Mouse (Mus musculus) MEL (cell line): ENCODE data around the gene Tlr6. TPM values are rescaled to one million over a fixed set of nuclear protein-coding genes. Genes with fewer than 3 reads are reported as not detected.

Source experiments
- DNase-seq: peaks from one replicate; pipeline ENCODE4 v3.0.0; 2011; ENCODE audit warnings: low read depth, low spot score
- H3K27ac ChIP-seq: 2 replicates; pipeline ENCODE4 v1.5.1; 2012; ENCODE audit warnings: low read depth, mild to moderate bottlenecking, control low read depth, low read length, moderate library complexity; ENCODE audit not compliant: control insufficient read depth
- H3K27me3 ChIP-seq, 2 experiments: fragments of 150-350 bp in 1 of 2; sonication (generic) in 1 of 2; 2 replicates each; pipeline ENCODE4 v1.6.1; 2012; ENCODE audit warnings: low read length in 2 of 2, mild to moderate bottlenecking in 2 of 2, improper control_type of control experiment in 1 of 2, moderate library complexity in 1 of 2; ENCODE audit not compliant: insufficient read depth in 2 of 2, control insufficient read depth in 1 of 2
- H3K36me3 ChIP-seq, 2 experiments: 2 replicates each; pipeline ENCODE4 v1.6.1; 2012 to 2014; ENCODE audit warnings: low read length in 2 of 2, improper control_type of control experiment in 1 of 2, inconsistent platforms in 1 of 2, mild to moderate bottlenecking in 1 of 2; ENCODE audit not compliant: insufficient read depth in 2 of 2, control insufficient read depth in 1 of 2
- H3K4me1 ChIP-seq, 2 experiments: fragments of 150-350 bp in 1 of 2; sonication (generic) in 1 of 2; 2 replicates each; pipeline ENCODE4 v1.6.1; 2012; ENCODE audit warnings: low read length in 2 of 2, improper control_type of control experiment in 1 of 2, mild to moderate bottlenecking in 1 of 2; ENCODE audit not compliant: insufficient read depth in 2 of 2, control insufficient read depth in 1 of 2
- H3K4me3 ChIP-seq, 2 experiments: fragments of 150-350 bp in 1 of 2; sonication (generic) in 1 of 2; 2 replicates each; pipeline ENCODE4 v1.5.1; 2012; ENCODE audit warnings: low read depth in 2 of 2, low read length in 2 of 2, mild to moderate bottlenecking in 2 of 2, moderate library complexity in 2 of 2, control low read depth in 1 of 2, improper control_type of control experiment in 1 of 2; ENCODE audit not compliant: control insufficient read depth in 1 of 2, insufficient read depth in 1 of 2
- H3K79me2 ChIP-seq: 2 replicates; pipeline ENCODE4 v1.6.1; 2012; ENCODE audit warnings: mild to moderate bottlenecking, low read length, moderate library complexity; ENCODE audit not compliant: control insufficient read depth, poor library complexity, insufficient read depth
- H3K9ac ChIP-seq: 2 replicates; pipeline ENCODE4 v1.6.1; 2012; ENCODE audit warnings: low read depth, mild to moderate bottlenecking, control low read depth, low read length, moderate library complexity; ENCODE audit not compliant: control insufficient read depth, poor library complexity, severe bottlenecking
- H3K9me3 ChIP-seq: fragments of 150-350 bp; sonication (generic); replicated peaks from 2 replicates; pipeline ENCODE4 v1.6.1; 2012; ENCODE audit warnings: mild to moderate bottlenecking, low read length, improper control_type of control experiment, moderate library complexity; ENCODE audit not compliant: insufficient read depth
- CHD2 ChIP-seq: IDR thresholded peaks from 2 replicates; pipeline ENCODE4 v1.6.1; 2011; ENCODE audit warnings: low read length, improper control_type of control experiment
- MAZ ChIP-seq: IDR thresholded peaks from 2 replicates; pipeline ENCODE4 v1.6.1; 2012; ENCODE audit warnings: low read depth, mild to moderate bottlenecking, inconsistent platforms, low read length, improper control_type of control experiment
- MYC ChIP-seq: IDR thresholded peaks from 2 replicates; pipeline ENCODE4 v1.6.1; 2011; ENCODE audit warnings: low read depth, mild to moderate bottlenecking, low read length, improper control_type of control experiment, moderate library complexity
- NELFE ChIP-seq: IDR thresholded peaks from 2 replicates; pipeline ENCODE4 v1.6.1; 2011; ENCODE audit warnings: low read depth, low read length, improper control_type of control experiment
- POLR2A ChIP-seq, 2 experiments: IDR thresholded peaks; 2 replicates each; pipeline ENCODE4 v1.6.1; 2011 to 2012; ENCODE audit warnings: low read length in 2 of 2, mild to moderate bottlenecking in 2 of 2, control low read depth in 1 of 2, improper control_type of control experiment in 1 of 2, low read depth in 1 of 2, moderate library complexity in 1 of 2; ENCODE audit not compliant: control insufficient read depth in 1 of 2, insufficient read depth in 1 of 2, poor library complexity in 1 of 2
- SIN3A ChIP-seq: IDR thresholded peaks from 2 replicates; pipeline ENCODE4 v1.6.1; 2012; ENCODE audit warnings: low read length, improper control_type of control experiment, inconsistent platforms
- SMC3 ChIP-seq: IDR thresholded peaks from 2 replicates; pipeline ENCODE4 v1.6.1; 2011; ENCODE audit warnings: low read depth, low read length, improper control_type of control experiment
- polyA plus RNA-seq, 2 experiments: library from polyadenylated mRNA; stranded (reverse) in 1 of 2; unstranded in 1 of 2; fragments of >175 nt in 1 of 2; fragments of >200 nt in 1 of 2; gene quantifications; 2 replicates each; pipeline versions ENCODE4 v1.2.1 to v1.2.4; 2012; ENCODE audit warnings: low replicate concordance in 2 of 2, low read depth in 1 of 2; ENCODE audit not compliant: insufficient read length in 2 of 2, insufficient read depth in 1 of 2, missing spikeins in 1 of 2
- total RNA-seq: library from RNA; depleted of rRNA; stranded (reverse); fragments of 300-350 nt; gene quantifications from 2 replicates; pipeline ENCODE4 v1.2.3, GENCODE M21; 2012

The Tlr6 gene
- total and polyA plus RNA-seq, 3 experiments: 0.19 to 0.36 TPM; not detected in 1

- TF ChIP-seq SIN3A: peak; percentile 15; the same call in 1 of the 2 replicates
- TF ChIP-seq POLR2A (IDR thresholded peaks at IDR 0.05; ENCODE audit: control insufficient read depth in 1 of 2, insufficient read depth in 1 of 2, low read depth in 1 of 2, low read length in 2 of 2, poor library complexity in 1 of 2): 0 out of 4 replicates have a peak, but pooled peaks of 1 of the 2 experiments have one; percentile 5
- no peak for TF ChIP-seq SMC3
- no peak for TF ChIP-seq MYC
- H3K9ac ChIP-seq: peak overlapping the region; percentile 63
- no peaks in the 10 kb centered on the region for H3K9me3 ChIP-seq
- H3K4me3 ChIP-seq: peak overlapping the region; percentile 74 to 80
- H3K79me2 ChIP-seq: no peaks in the 10 kb centered on the region; the same call in 1 of the 2 replicates
- H3K27ac ChIP-seq: no peak overlapping the region
- no peaks in the 10 kb centered on the region for H3K4me1 ChIP-seq
- peaks cover 11 to 14% of the 10 kb centered on the region in 2 experiments for H3K27me3 ChIP-seq
- peak; percentile 50 for DNase-seq
- H3K36me3 ChIP-seq: no peaks in the 10 kb centered on the region
Observed at GRCm38 (mm10) chr5:64968961-64969860, 9.3 kb upstream of the Tlr6 start.

- Histone ChIP-seq H3K9me3 (no peaks in the 10 kb centered on the region), H3K4me1 (peaks cover 0 to 6% of the 10 kb centered on the region in 2 experiments; a peak in 1 of 4 replicates)
- no peak for TF ChIP-seq MAZ
- TF ChIP-seq CHD2: no peak
- TF ChIP-seq, all 39 proteins: peak for 0
- H3K27ac ChIP-seq: no peak overlapping the region
- no peak for DNase-seq
- H3K36me3 ChIP-seq: peaks cover 0 to 3% of the 10 kb centered on the region in 2 experiments; a peak in 1 of 4 replicates
- no peak overlapping the region for H3K9ac ChIP-seq
- no peak overlapping the region for H3K4me3 ChIP-seq
- H3K27me3 ChIP-seq: peaks cover 7 to 8% of the 10 kb centered on the region in 2 experiments; a peak in 3 of 4 replicates
- no peaks in the 10 kb centered on the region for H3K79me2 ChIP-seq
Observed at GRCm38 (mm10) chr5:64963735-64964134, 3.8 kb upstream of the Tlr6 start.

- H3K79me2 ChIP-seq: no peaks in the 10 kb centered on the region
- H3K36me3 ChIP-seq: peaks cover 0 to 3% of the 10 kb centered on the region in 2 experiments; a peak in 1 of 4 replicates
- H3K4me1 ChIP-seq: peaks cover 0 to 6% of the 10 kb centered on the region in 2 experiments; a peak in 1 of 4 replicates
- DNase-seq: no peak
- H3K27ac ChIP-seq: no peak overlapping the region
- H3K27me3 ChIP-seq: peaks cover 7 to 8% of the 10 kb centered on the region in 2 experiments; a peak in 3 of 4 replicates
- TF ChIP-seq SIN3A (no peak), NELFE (no peak)
- no peaks in the 10 kb centered on the region for H3K9me3 ChIP-seq
- H3K4me3 ChIP-seq: no peak overlapping the region
- H3K9ac ChIP-seq: no peak overlapping the region
Observed at GRCm38 (mm10) chr5:64963271-64963670, 3.4 kb upstream of the Tlr6 start.
